Mouse (Mus musculus) thymus, postnatal 36 days (tissue): Measurements from ENCODE around the gene Fam83e.

Experiments
- DNase-seq, 2 experiments: peaks; one replicate each; pipeline ENCODE4 v3.0.0; 2022; ENCODE audit warnings: mixed read lengths in 2 of 2

Gene Fam83e

GRCm38 (mm10) chr7:45742338-45742737 is 21.3 kb downstream of the Fam83e start:
- peak in 1 of 2 experiments; percentile 44 for DNase-seq

GRCm38 (mm10) chr7:45744387-45744786 is 23.4 kb downstream of the Fam83e start:
- no peak for DNase-seq

- DNase-seq: no peak
Measured at GRCm38 (mm10) chr7:45746518-45746917, 25.5 kb downstream of the Fam83e start.

- DNase-seq: no peak
Measured at GRCm38 (mm10) chr7:45747450-45747849, 26.4 kb downstream of the Fam83e start.

GRCm38 (mm10) chr7:45748110-45748509 is 27.1 kb downstream of the Fam83e start:
- no peak for DNase-seq

- no peak for DNase-seq
Measured at GRCm38 (mm10) chr7:45749401-45749800, 28.4 kb downstream of the Fam83e start.

- DNase-seq: no peak
Measured at GRCm38 (mm10) chr7:45750162-45750561, 29.1 kb downstream of the Fam83e start.

GRCm38 (mm10) chr7:45755703-45756102 is 34.7 kb downstream of the Fam83e start:
- no peak for DNase-seq

- DNase-seq: peak; percentile 51 to 71
Measured at GRCm38 (mm10) chr7:45759400-45759799, 38.4 kb downstream of the Fam83e start.

- DNase-seq: peak in 1 of 2 experiments; percentile 24
Measured at GRCm38 (mm10) chr7:45760151-45760550, 39.1 kb downstream of the Fam83e start.

- no peak for DNase-seq
Measured at GRCm38 (mm10) chr7:45765995-45766394, 45.0 kb downstream of the Fam83e start.

- no peak for DNase-seq
Measured at GRCm38 (mm10) chr7:45766764-45767163, 45.8 kb downstream of the Fam83e start.

- DNase-seq: no peak
Measured at GRCm38 (mm10) chr7:45767500-45767899, 46.5 kb downstream of the Fam83e start.

GRCm38 (mm10) chr7:45770427-45771082 is 49.5 kb downstream of the Fam83e start:
- DNase-seq: no peak

- no peak for DNase-seq
Measured at GRCm38 (mm10) chr7:45771101-45771500, 50.1 kb downstream of the Fam83e start.

- DNase-seq: no peak
Measured at GRCm38 (mm10) chr7:45775237-45775636, 54.2 kb downstream of the Fam83e start.
